Mouse (Mus musculus) CD8-positive naive resting alpha-beta T cell, adult 57 days (primary cell): ENCODE measurements around the gene Phox2b. TPM values are rescaled to one million over a fixed set of nuclear protein-coding genes. Genes with fewer than 3 reads are reported as not detected.

Source experiments
- total RNA-seq: library from RNA; stranded (reverse); gene quantifications from one replicate; pipeline ENCODE4 v1.2.4, GENCODE M21; 2023

Phox2b gene
- total RNA-seq, result not detected

GRCm38 (mm10) chr5:67098733-67099323 lies at the start of gene Phox2b:
Gene Phox2b, minus strand, starts transcription at chr5:67099301.

Other genes with a start within 250 kb of the Phox2b start
- 69.0 TPM for gene Tmem33, start 161.3 kb upstream of the Phox2b start, total RNA-seq
- gene Slc30a9, start 207.7 kb upstream of the Phox2b start, total RNA-seq, result 72.2 TPM